Mouse (Mus musculus): Measurements from ENCODE around the gene Ndufa13. TPM values are rescaled to one million over a fixed set of nuclear protein-coding genes. Genes with fewer than 3 reads are reported as not detected.
A peak's percentile ranks its signal among the peaks of the same experiment; 100 is the strongest.

Ndufa13 gene
- polyA plus RNA-seq, 1 experiment = 193 TPM

DNA sequence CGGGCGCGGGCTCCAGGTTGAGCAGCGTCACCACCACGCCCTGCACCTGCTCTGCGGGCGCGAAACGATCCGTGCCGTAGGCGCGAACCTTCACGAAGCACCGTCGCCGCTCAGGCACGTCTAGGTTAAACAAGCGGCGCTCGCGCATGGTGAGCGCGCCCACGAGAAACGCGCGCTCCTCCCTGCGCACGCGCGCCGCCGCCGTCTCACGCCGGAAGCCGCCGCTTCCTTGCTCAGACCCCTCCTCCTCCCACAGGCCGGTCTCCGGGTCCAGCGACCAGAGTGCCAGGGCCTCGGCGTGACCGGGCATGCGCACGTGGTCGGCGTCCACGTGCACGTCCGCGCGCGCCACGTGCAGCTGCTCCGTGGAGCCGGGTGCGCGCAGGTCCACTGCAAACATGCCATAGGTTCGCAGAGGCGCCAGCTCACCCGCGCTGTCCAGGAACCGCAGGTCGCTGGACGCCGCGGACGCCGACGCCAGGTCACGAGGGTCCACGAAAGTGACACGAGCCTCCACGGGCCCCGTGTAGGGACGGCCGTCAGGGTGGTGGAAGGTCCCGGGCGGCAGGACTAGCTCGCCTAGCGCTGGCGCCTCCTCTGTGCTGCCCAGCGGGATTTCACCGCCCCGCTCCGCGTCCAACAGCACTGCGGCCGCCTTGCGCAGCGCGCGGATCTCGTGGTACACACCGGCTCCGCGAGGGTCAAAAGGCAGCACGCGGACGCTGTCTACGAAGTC, 20.2 kb downstream of the Ndufa13 start:
- no peak for DNase-seq (ENCODE audit: extremely low spot score in 1 of 2, low spot score in 1 of 2)

DNA sequence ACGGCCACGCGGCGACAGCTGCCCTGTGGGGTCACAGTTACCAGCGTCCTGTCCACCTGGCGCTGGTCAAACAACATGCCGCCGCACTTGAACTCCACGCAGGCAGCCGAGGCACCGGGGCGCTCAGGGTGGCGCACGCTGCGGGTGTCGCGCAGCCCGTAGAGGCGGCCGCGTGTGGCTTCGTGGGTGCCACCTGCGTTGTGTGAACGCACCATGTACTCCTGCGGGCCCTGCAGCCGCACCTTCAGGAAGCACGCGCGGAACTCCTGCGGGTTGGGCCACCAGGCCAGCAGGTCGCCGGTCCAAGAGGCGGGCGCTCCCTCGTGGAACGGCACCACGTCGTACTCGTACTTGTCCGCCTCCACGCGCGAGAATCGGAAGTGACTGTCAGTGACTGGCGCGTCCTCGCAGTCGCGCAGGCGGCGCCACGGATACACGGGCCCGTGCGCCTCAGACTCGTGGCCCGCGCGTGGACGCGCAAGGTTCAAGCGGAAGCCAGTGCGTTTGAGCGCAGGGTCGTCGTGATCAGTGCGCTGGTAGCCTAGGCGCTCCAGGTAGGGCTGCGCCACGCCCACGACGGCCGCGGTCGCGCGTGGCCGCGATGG, 21.0 kb downstream of the Ndufa13 start:
- DNase-seq (ENCODE audit: extremely low spot score in 1 of 2, low spot score in 1 of 2) = no peak

DNA sequence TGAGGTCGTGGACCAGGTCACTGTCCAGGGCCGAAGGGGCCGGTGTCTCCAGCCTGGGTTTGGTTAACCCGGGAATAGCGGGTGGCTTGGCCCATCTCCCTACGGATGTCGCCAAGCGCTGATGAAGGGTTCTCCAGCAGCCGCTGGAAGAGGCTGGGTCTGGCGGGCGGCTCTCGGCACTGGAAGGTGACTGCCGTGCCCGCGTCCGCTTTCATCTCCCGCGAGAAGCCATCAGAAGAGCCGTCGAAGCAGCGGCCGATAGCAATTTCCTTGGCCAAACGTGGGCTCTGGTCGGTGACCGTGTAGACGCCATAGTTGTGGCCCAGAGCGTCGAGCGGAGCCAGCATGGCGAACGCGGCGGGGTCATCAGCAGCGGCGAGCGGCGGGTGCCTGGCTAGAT, 21.5 kb downstream of the Ndufa13 start:
- no peak for DNase-seq (ENCODE audit: extremely low spot score in 1 of 2, low spot score in 1 of 2)

DNA sequence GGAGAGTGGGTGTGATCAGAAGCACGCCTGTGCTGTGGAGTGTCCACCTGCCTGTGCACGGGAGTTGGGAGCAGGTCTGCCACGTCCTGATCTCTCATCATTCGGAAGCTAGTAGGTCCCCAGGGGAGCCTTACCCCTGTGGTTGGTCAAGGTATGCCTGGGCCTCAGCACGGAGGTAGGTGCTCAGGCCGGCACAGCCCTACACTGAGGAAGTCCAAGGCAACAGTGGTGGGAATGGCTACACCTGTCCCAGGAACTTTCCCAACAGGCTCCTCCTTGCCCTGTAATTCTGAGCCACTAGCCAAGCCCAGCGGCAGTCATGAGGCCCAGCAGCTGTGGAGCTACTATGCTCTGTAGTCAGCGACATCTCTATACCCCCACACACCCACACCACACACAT, 22.7 kb downstream of the Ndufa13 start:
- DNase-seq (ENCODE audit: extremely low spot score in 1 of 2, low spot score in 1 of 2) = no peak

DNA sequence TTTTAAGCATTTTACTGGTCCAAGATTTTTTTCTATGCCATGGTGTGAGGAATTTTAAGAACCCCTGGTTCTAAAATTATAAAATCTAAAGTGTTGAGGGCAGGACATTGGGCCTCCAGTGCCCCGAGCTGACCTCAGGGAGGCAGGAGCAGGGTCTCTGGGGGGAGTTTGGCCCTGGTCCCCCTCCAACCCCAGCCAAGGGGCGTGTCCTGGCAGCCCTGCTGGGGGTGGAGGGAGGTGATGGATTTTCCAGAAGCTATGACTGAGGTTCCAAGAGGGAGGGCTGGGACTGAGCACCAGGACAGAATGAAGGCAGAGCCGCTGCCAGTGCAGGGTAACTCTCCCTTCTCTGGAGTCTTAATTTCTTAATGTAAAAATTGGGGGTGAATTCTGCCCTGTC, 24.4 kb downstream of the Ndufa13 start:
- DNase-seq (ENCODE audit: extremely low spot score in 1 of 2, low spot score in 1 of 2) = no peak

DNA sequence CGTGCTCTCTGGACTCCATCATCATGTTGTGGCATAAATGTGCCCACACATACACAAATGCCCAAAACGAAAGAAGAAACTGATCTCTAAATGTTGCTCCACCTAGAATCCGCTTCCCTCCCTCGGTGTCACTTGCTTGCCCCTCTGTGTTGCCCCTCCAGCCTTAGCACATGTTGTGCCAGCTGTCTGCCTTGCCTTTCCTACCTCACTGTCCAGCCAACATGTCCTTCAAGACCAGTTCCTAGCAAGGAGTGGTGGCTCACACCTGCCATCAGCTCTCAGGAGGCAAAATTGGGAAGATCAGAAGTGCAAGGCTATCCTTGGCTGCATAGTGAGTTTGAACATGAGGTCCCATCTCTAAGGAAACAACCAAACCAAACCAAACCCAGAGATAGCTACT, 25.0 kb downstream of the Ndufa13 start:
- DNase-seq (ENCODE audit: extremely low spot score in 1 of 2, low spot score in 1 of 2) = no peak

DNA sequence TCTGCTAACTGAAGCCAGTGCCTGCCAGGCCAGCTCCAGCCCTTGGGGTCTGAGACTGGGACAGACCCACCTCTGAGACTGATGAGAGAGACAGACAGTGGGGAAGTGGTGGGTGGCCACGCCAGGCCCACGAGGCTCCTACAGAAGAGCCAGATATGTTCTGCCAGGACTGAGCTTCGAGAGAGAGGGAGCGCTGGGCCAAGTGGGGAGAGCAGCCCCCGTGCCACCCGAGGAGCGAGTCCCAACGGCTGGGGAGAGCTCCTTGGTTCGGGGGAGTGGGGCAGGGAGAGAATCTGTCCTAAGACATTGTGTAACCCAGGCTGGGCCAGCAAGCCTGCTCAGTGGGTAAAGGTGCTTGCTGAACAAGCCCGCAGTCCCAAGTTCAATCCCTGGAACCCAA, 25.4 kb downstream of the Ndufa13 start:
- DNase-seq (ENCODE audit: extremely low spot score in 1 of 2, low spot score in 1 of 2) = no peak

DNA sequence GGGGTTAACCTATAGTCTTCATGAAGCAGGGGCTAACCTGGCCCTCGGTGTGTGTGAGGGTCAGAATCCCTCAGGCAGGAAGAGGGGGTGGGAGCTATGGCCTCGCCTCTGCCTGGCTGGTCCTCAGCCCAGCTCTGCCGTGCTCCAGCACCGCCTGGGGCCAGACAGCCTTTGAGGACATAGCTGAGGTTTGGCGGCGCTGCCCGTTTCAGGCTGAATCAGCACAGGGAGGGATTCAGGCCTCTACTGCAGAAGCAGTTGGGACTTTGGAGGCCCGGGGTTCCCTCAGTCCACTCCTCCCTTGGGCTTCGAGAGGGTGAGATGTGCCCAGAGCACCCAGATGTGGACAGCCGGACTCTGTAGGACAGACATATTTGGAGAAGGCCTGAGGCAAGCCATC, 26.3 kb downstream of the Ndufa13 start:
- DNase-seq (ENCODE audit: extremely low spot score in 1 of 2, low spot score in 1 of 2) = no peak

DNA sequence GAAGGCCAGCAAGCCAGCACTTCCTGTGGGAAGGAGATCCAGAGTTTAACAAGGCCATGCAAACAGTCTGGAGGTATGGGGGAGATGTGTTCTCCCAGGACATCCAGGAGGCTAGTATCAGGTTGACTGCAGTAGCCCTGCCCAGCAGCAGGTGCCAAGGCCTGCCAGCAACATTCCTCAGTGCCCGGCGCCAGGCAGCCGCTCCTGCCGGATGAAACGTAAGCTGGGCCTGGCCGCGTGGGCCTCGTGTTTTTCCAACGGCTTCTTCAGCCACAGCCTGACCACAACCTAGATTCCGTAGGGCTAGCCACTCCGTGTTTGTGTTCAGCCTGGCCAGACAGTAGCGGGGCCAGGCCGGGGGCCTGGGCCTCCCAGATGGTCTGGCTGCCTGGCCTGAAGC, 27.7 kb downstream of the Ndufa13 start:
- DNase-seq (ENCODE audit: extremely low spot score in 1 of 2, low spot score in 1 of 2) = no peak

DNA sequence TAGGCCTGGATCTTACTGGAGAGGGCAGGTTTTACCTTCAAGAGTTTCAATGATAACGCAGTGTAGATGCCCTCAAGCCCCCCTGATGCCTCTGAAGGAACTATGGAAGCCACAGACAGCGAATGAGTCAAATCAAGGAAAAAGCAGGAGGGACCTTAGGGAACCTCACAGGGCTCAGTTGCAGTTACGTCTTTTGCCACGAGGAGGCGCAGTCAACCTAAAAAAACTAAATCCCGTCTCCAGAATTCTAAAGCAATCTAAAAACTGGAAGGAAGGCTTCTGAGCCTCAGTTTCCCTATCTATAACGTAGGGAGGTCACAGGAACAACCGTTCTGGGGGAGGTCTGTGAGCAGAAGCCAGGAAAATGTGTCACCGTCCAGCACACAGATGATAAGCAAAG, 28.2 kb downstream of the Ndufa13 start:
- DNase-seq (ENCODE audit: extremely low spot score in 1 of 2, low spot score in 1 of 2) = peak in 1 of 2 experiments; percentile 90

DNA sequence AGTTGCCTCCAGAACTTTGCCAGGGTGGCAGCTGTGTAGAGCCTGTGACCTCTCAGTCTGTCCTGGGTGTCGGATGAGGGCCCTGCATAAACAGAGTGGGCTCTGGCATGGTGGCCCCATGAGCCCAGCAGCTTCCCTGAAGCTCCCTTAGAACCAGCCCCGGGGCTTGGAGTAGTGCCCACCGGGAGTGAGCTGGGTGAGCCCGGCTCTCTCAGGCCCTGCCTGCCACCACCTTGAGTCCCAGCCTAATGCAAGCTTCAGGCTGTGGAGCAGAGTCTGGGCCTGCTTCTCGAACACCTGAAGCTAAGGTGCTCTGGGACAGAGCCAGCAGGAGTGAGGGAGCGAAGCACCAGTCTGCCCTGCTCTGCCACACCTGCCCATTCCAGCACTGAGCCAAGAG, 31.5 kb downstream of the Ndufa13 start:
- no peak for DNase-seq (ENCODE audit: extremely low spot score in 1 of 2, low spot score in 1 of 2)

DNA sequence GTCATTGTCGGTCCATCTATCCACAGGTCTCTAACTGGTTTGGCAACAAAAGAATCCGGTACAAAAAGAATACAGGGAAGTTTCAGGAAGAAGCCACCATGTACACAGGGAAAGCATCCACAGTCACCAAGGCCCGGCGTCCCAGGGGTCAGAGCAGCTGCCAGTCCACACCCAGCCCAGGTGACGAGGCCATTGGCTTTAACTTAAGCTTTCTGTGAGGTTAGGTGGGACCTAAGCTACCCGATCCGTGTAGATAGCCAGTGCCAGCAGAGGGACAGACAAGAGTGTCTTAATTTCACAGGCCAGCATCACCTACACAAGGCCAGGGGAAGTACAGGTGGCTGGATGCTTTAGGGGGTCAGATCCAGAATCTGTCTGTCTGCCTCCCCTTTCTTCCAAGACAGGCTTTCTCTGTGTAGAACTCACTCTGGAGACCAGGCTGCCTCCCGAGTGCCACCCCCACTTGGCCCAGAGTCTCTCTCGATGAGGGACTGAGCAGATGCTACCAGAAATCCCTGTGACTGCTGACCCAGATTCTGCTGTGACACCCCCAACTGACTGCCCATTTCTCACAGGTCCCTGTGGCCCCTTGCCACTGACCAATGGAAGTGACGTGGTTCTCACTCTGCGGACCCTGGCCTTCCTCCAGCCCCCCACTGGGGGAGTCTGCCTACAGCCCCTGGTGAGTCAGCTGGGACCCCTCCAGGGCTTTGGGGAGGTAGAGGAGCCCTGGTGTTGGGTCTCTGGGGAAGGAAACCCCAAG, 32.2 kb downstream of the Ndufa13 start:
- DNase-seq (ENCODE audit: extremely low spot score in 1 of 2, low spot score in 1 of 2) = no peak

DNA sequence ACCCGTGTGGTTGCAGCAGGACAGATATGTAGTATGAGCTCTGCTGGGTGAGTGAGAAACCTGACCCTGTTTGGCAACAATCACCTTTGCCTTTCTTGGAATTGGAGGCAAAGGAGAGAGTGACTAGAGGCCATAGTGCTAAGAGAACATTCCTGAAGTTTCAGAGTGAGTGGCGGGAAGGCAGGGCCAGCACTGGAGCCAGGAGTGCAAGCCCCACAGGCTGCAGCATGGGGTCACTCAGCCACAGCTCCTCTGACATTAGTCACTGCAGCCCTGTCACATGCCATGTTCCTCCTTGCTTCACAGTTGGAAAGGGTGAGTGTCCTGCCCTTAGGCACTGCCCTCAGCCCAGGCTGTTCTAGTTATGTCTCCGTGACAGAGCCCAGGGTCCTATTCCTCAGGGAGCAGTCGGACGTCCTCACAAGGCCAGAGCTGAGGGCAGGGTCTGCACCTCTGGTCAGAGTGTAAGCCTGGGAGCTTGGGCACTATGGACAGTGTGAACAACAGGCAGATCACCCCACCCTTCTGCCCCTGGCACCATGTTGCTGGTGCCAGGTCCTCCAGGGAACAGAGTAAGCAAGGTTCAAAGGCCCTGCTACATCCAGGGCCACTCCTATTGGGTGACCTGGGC, 34.5 kb downstream of the Ndufa13 start:
- DNase-seq (ENCODE audit: extremely low spot score in 1 of 2, low spot score in 1 of 2) = no peak

DNA sequence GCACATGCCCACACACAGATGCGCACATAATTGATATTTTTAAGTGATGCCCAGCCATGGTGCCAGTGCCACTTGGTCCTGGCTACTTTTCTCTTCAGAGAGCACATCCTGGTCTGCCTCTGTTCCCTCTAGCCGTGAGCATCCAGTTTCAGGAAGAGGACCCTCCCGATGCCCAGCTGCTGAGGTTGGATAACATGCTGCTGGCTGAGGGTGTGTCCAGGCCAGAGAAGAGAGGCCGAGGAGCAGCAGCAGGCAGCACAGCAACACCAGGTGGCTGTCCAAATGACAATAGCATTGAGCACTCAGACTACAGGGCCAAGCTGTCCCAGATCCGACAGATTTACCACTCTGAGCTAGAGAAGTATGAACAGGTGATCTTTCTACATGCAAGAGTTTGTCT, 38.2 kb downstream of the Ndufa13 start:
- no peak for DNase-seq (ENCODE audit: extremely low spot score in 1 of 2, low spot score in 1 of 2)

DNA sequence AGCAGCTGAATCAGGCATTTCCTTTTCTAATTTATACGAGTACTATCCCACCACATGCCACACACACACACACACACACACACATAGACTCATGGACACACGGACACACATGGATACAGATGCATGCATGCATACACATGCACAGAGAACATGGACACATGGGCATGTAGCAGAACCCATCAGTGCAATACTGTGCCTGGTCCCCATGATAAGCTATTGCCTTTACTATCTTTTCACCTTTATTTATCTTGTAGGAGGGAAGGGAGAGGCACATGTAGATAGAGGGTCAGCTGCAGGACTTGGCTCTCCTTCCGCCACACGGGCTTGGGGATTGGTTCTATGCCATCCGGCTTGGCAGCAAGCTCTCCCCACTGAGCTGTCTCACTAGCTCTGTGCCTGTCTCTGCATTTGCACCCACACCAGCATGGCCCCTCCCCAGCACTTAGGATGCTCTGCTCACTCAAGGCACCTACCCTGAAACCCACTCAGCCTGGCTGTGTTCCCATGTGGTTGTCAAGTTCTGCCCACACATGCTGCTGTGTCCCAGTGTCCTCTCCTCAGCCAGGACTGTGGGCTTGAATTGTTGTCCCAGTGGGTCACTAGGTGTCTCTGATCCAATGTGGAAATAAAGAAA, 38.9 kb downstream of the Ndufa13 start:
- peak in 1 of 2 experiments; percentile 37 for DNase-seq (ENCODE audit: extremely low spot score in 1 of 2, low spot score in 1 of 2)

DNA sequence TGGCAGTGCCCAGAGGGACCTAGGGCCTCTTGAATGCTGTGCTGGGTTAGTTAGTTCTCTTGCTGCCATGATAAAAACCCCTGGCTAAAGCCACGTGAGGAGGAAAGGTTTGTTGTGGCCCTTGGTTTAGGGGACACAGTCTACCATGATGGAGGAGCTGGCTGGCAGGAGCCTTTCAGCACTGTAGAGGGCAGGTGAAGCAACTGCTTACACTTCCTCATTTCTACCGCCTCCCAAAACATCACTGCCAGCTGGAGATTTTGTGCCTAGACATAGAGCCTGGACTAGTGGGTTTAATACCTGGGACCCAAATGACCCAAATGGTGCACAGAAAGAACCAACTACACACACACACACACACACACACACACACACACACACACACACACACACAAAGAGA, 41.1 kb downstream of the Ndufa13 start:
- no peak for DNase-seq (ENCODE audit: extremely low spot score in 1 of 2, low spot score in 1 of 2)

DNA sequence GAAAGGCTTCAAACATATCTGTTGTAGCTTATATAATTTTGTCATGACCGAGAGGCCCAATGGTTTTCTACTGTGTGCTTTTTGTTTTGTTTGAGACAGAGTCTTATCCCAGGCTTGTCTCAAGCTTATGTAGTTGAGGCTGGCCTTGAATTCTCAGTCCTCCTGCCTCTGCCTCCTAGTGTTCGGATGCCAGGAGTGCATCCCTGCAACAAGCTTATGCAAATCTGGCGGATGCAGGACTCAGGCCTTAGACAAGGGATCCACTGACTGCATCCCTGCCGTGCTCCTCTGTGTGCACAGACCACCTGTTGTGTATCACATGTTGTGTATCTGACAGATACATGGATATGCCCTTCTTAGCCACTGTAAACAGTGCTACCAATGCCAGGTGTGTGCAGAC, 41.6 kb downstream of the Ndufa13 start:
- no peak for DNase-seq (ENCODE audit: extremely low spot score in 1 of 2, low spot score in 1 of 2)

DNA sequence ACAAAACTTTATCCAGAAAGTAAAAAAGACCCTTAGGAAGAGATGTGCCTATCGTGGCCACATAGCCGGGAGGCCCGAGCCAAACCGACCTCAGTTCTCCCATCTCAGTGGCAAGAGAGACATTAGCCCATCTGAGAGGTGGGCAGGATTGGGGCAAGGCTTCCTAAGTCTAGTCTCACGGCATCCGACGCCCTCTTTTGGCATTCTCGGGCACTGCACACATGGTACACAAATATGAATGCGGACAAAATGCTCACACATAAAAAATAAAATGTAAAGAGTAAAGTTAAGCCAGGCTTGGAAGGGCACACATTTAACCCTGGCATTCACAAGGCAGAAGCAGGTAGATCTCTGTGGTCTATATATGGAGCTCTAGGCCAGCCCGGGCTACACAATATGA, 48.5 kb downstream of the Ndufa13 start:
- no peak for DNase-seq (ENCODE audit: extremely low spot score in 1 of 2, low spot score in 1 of 2)

DNA sequence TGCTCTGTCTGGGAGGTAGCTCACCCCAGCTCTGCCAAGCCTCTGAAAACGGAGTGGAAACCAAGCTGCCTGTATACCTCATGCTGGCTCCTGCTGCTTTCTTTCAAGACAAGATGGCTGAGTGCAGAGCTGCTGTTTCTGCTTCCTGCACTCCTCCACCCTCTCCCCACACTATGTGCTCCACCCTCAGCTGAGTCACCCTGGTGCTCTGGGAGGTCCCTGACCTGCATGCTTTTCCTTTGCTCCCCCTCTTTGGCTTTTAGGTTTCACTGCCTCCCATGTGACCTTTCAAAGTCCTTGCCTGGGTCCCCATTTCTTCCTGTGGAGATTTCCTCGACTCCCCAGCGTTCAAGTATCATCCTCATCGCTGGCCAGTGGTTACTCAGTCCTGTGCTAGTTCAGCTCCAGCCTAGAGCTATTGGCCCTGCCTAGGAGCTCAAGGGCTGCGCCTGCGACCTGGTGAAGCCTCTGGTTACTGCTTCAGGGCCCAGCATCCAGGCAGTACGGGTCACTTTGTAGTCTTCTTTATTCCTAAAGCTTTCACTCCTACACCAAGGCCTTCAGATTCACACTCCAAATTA, 51.3 kb downstream of the Ndufa13 start:
- DNase-seq (ENCODE audit: extremely low spot score in 1 of 2, low spot score in 1 of 2) = no peak

DNA sequence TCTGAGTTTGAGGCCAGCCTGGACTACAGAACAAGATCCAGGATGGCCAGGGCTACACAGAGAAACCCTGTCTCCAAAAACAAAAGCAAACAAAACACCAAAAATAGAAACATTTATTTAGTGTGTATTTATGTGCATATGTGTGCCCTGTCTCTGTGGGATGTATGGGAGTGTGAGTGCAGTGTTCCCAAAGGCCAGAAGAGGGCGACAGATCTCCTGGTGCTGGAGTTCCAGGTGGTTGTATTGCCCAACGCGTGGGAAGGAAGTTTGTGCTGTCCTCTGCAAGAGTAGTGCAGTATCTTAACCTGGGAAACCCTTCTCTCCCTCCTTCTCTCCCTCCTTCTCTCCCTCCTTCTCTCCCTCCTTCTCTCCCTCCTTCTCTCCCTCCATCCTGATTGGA, 52.5 kb downstream of the Ndufa13 start:
- no peak for DNase-seq (ENCODE audit: extremely low spot score in 1 of 2, low spot score in 1 of 2)

DNA sequence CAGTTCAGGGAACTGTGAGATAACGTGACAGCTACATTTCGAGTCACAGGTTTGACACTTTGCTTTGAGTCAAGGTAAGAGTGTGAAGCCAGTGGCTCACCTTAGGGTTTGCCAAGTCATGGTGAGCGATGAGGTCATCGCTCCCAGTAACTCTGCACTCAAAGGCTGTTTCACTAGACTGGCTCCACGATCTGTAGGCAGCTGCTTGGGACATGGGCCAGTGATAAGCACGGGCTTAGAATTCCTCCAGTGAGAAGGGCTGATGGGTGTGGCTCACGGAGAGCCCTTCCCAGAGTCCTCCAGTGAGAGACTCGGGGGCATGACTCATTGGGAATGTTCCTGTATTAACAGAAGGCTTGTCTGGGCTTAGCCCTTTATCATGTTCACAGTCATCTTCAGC, 53.4 kb downstream of the Ndufa13 start:
- DNase-seq (ENCODE audit: extremely low spot score in 1 of 2, low spot score in 1 of 2) = no peak
